Mouse (Mus musculus) ZHBTc4 (cell line): ENCODE measurements at regions not wholly inside any gene's neighbourhood (a gene's known extent, or its start where the extent isn't known, plus 50 kb on each side); places are given as distances from the start of the nearest gene placed in this dataset.

ENCODE experiments used
- DNase-seq: peaks from one replicate; pipeline ENCODE4 v3.0.0-alpha.2; 2011; ENCODE audit warnings: low read depth, low spot score

DNA sequence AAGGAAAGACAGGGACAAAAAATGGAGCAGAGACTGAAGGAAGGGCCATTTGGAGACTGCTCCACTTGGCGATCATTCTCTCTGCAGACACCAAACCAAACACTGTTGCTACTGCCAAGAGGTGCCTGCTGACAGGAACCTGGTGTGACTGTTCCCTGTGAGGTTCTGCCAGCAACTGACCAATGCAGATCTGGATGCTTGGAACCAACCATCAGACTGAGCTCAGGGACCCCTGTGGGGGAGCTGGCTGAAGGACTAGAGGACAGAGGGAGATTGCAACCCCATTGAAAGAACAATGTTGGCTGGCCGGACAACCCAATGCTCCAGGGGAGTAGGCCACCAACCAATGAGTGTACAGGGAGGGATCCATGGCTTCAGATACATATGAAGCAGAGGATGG lies 139.2 kb upstream of the Cep126 start:
- DNase-seq, result no peak

DNA sequence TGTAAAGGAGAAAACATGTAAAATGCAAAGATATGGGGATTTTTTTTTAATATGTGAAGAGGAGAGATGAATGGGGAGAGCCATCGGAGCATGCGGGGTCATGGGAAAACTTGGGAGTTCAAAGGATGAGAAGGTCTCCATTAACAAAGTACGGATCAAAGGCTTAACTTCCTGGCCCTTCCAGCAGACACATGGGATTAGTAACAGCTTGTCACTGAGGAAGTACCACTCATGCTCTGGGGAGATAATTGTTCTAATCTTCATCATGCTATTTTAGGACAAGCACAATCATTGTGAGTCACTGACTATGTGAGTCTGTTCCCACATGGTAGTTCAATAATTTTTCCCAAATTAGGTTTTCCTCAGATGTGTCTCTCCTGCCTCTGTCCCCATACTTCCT lies 115.4 kb upstream of the Cep126 start:
- DNase-seq, result no peak

DNA sequence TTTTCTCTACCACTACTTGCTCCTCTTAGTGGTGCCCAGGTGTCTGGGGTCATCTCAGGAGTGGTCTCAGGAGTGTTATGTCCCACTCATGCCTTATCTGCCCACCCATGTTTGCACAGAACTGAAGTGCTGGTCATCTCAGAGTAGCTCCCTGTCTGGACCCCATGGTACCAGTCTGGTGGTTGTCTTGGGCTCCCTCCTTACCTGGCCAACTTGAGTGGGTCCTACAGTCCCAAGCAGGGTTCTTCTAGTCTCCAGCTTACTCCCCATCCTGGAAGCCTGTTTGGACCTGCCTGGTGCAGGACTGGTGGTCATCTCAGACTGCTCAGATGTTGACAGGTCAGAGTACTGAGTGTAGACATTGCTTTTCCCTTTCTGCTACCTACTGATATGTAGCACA lies 94.0 kb upstream of the Cep126 start:
- DNase-seq, result no peak

DNA sequence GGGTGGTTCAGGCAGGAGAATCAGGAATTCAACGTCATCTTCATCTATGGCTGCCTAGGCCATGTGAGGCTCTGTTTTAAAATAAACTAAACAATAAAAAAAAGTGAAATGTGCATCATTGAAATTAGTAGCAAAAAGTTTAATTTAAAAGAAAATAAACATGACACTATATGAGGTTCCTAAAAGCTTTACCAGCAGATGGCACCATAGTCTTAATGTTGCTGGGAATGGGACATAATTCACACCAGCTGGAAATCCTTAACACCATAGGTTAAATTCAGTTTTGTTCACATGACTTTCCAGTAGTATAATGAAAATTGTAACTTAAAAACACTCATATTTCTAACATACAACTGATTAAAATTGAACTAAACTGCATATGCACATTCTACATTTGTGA lies 92.3 kb upstream of the Cep126 start:
- peak; percentile 24 for DNase-seq

DNA sequence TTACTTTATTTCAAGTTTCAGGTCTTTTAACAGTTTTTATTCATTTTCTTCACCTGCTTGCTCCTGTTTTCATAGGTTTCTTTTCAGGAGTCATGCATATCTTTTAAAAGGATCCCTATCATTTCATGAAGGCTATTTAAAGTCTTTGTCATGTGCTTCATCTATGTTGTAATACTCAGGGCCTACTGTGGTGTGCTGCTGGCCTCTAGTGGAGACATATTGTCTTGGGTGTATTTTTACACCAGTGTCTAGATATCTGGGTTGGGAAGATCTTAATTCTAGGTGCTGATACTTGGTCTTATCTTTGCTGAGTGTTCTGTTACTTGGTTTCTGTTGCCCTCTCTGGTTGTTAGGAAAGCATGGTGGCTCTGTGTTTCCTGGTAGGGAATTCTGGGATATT lies 74.8 kb upstream of the Cep126 start:
- peak; percentile 49 for DNase-seq

DNA sequence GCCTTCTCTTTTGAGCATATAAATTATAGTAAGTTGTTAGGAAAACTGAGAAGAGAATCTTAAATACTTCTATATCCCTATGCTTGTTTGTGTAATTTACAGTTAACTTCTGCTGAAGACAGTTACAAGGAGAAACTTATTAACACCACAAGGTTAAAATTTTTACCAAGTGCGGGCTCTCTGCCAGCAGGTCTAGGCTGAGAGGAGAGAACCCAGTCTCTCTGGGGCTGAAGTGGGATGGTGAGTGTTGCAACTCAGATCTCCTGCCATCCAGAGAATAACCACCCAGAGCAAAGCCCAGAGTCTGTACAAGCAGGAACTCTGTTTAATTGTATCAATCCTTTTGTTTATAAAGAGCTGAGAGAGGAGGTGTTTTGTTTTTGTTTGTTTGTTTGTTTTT lies 51.3 kb upstream of the Cep126 start:
- no peak for DNase-seq
